Mouse (Mus musculus): ENCODE data around the gene Mrpl2. TPM values are rescaled to one million over a fixed set of nuclear protein-coding genes. Genes with fewer than 3 reads are reported as not detected.
A peak's percentile ranks its signal among the peaks of the same experiment; 100 is the strongest.

Mrpl2 gene
- polyA plus RNA-seq, 1 experiment from 2014 or later, result 117 TPM

GRCm38 (mm10) chr17:46629685-46630441, 16.2 kb upstream of the Mrpl2 start:
- no peaks in the 10 kb centered on the region for H3K9me3 ChIP-seq (ENCODE audit: control insufficient read depth, low read length)
- H3K9ac ChIP-seq (ENCODE audit: low read length), result peak overlapping the region; percentile 94; the same call in 1 of the 2 replicates
- peak overlapping the region; percentile 91 for H3K4me3 ChIP-seq (ENCODE audit: low read depth, low read length)
- no peaks in the 10 kb centered on the region for H3K36me3 ChIP-seq (ENCODE audit: control insufficient read depth, insufficient read depth, low read length)
- no peaks in the 10 kb centered on the region for H3K27me3 ChIP-seq (ENCODE audit: control insufficient read depth, insufficient read depth, low read length)
- DNase-seq (ENCODE audit: low spot score), result peak; percentile 83
- WGBS, result 12% methylated on average over 12 of the region's 12 CpGs
- peak; percentile 64 for ATAC-seq (replicated peaks; ENCODE audit: low FRiP score)
- peak overlapping the region; percentile 75 for H3K4me2 ChIP-seq (ENCODE audit: low read depth, low read length, severe bottlenecking)
- H3K27ac ChIP-seq (ENCODE audit: low read depth, low read length), result peak overlapping the region; percentile 72
- peaks cover 12% of the 10 kb centered on the region for H3K4me1 ChIP-seq (replicated peaks; ENCODE audit: control insufficient read depth, insufficient read depth, low read length)

GRCm38 (mm10) chr17:46636831-46637523, 9.1 kb upstream of the Mrpl2 start:
- Histone ChIP-seq H3K9ac (ENCODE audit: low read length) (no peak overlapping the region), H3K4me3 (ENCODE audit: low read depth, low read length) (no peak overlapping the region), H3K27ac (ENCODE audit: low read depth, low read length) (no peak overlapping the region), H3K4me2 (ENCODE audit: low read depth, low read length, severe bottlenecking) (no peak overlapping the region), H3K36me3 (ENCODE audit: control insufficient read depth, insufficient read depth, low read length) (no peaks in the 10 kb centered on the region), H3K27me3 (ENCODE audit: control insufficient read depth, insufficient read depth, low read length) (no peaks in the 10 kb centered on the region), H3K4me1 (replicated peaks; ENCODE audit: control insufficient read depth, insufficient read depth, low read length) (no peaks in the 10 kb centered on the region), H3K9me3 (ENCODE audit: control insufficient read depth, low read length) (no peaks in the 10 kb centered on the region)
- WGBS, result 27% methylated on average over 15 of the region's 15 CpGs
- no peak for ATAC-seq (replicated peaks; ENCODE audit: low FRiP score)
- no peak for DNase-seq (ENCODE audit: low spot score)

GRCm38 (mm10) chr17:46639929-46640328, 6.1 kb upstream of the Mrpl2 start:
- H3K4me1 ChIP-seq (replicated peaks; ENCODE audit: control insufficient read depth, insufficient read depth, low read length), result peaks cover 2% of the 10 kb centered on the region; the same call in 1 of the 2 replicates
- no peak for DNase-seq (ENCODE audit: low spot score)
- H3K9me3 ChIP-seq (ENCODE audit: control insufficient read depth, low read length), result no peaks in the 10 kb centered on the region
- WGBS, result 87% methylated on average over 9 of the region's 9 CpGs
- H3K4me2 ChIP-seq (ENCODE audit: low read depth, low read length, severe bottlenecking), result no peak overlapping the region
- H3K4me3 ChIP-seq (ENCODE audit: low read depth, low read length), result no peak overlapping the region
- no peaks in the 10 kb centered on the region for H3K36me3 ChIP-seq (ENCODE audit: control insufficient read depth, insufficient read depth, low read length)
- no peak overlapping the region for H3K27ac ChIP-seq (ENCODE audit: low read depth, low read length)
- no peaks in the 10 kb centered on the region for H3K27me3 ChIP-seq (ENCODE audit: control insufficient read depth, insufficient read depth, low read length)
- ATAC-seq (replicated peaks; ENCODE audit: low FRiP score), result no peak
- no peak overlapping the region for H3K9ac ChIP-seq (ENCODE audit: low read length)

DNA sequence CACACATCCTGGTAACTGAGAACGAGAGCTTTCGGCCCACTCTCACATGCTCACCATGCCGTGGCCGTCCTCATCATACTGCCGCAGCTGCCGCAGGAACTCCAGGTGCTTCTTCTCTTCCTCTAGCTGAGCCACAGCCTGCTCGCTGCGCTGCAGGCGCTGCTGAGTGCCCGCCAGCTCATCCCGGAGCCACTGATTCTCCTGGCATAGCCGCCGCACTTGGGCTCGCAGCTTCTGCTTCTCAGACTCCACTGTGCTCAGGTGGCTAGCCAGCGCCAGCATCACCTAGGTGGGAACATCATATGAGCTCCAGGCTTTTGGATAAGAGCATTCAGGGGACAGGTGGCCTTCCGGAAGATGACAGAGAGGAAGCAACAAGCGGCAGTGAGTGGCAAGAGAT, 4.0 kb upstream of the Mrpl2 start:
- WGBS, result 94% methylated on average over 17 of the region's 17 CpGs
- DNase-seq (ENCODE audit: low spot score) (no peak), ATAC-seq (replicated peaks; ENCODE audit: low FRiP score) (no peak)
- Histone ChIP-seq H3K4me2 (ENCODE audit: low read depth, low read length, severe bottlenecking) (no peak overlapping the region), H3K36me3 (ENCODE audit: control insufficient read depth, insufficient read depth, low read length) (no peaks in the 10 kb centered on the region), H3K9me3 (ENCODE audit: control insufficient read depth, low read length) (no peaks in the 10 kb centered on the region), H3K27me3 (ENCODE audit: control insufficient read depth, insufficient read depth, low read length) (no peaks in the 10 kb centered on the region), H3K9ac (ENCODE audit: low read length) (no peak overlapping the region), H3K4me1 (replicated peaks; ENCODE audit: control insufficient read depth, insufficient read depth, low read length) (peaks cover 11% of the 10 kb centered on the region), H3K4me3 (ENCODE audit: low read depth, low read length) (no peak overlapping the region), H3K27ac (ENCODE audit: low read depth, low read length) (no peak overlapping the region)

DNA sequence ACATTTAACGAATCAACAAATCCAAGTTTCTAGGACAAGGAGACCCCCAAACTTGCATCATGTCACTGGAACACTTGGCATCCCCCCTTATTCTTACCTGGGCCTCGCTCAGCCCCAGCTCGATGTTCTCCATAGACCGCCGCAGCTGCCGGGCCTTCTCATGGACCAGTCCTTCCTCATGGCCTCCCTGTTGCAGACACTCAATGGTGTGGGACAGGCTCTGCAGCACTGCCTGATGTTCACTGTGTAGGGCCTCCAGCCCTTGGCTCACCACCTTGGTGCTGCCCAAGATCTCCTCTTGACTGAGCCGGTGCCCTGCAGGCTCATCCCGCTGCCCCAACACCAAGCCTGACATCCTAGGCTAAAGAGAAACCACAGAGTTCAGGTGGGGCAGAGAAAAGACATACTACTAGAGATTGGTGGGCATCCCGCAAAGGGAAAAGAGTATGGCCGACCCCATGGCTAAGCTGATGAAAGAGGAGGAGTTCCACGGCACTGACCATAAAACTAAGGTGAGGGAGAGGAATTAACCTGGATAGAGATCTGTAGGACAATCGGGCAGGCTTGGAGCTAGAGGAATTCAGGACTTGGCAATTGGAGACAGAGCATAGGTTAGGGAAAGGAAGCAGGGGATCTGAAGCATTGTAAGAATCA, 1.8 kb upstream of the Mrpl2 start:
- Histone ChIP-seq H3K4me2 (ENCODE audit: low read depth, low read length, severe bottlenecking) (peak overlapping the region; percentile 96; the same call in 1 of the 2 replicates), H3K27me3 (ENCODE audit: control insufficient read depth, insufficient read depth, low read length) (no peaks in the 10 kb centered on the region), H3K4me1 (replicated peaks; ENCODE audit: control insufficient read depth, insufficient read depth, low read length) (peaks cover 11% of the 10 kb centered on the region), H3K9ac (ENCODE audit: low read length) (peak overlapping the region; percentile 77), H3K9me3 (ENCODE audit: control insufficient read depth, low read length) (no peaks in the 10 kb centered on the region), H3K4me3 (ENCODE audit: low read depth, low read length) (peak overlapping the region; percentile 68), H3K36me3 (ENCODE audit: control insufficient read depth, insufficient read depth, low read length) (no peaks in the 10 kb centered on the region), H3K27ac (ENCODE audit: low read depth, low read length) (no peak overlapping the region)
- DNase-seq (ENCODE audit: low spot score) (no peak), ATAC-seq (replicated peaks; ENCODE audit: low FRiP score) (no peak)
- 93% methylated on average over 12 of the region's 12 CpGs for WGBS

GRCm38 (mm10) chr17:46644916-46645475, 1.0 kb upstream of the Mrpl2 start:
- peaks cover 15% of the 10 kb centered on the region for H3K4me1 ChIP-seq (replicated peaks; ENCODE audit: control insufficient read depth, insufficient read depth, low read length)
- WGBS, result 13% methylated on average over 11 of the region's 11 CpGs
- no peaks in the 10 kb centered on the region for H3K9me3 ChIP-seq (ENCODE audit: control insufficient read depth, low read length)
- ATAC-seq (replicated peaks; ENCODE audit: low FRiP score) (peak; percentile 7; the same call in 1 of the 2 replicates), DNase-seq (ENCODE audit: low spot score) (no peak)
- no peaks in the 10 kb centered on the region for H3K27me3 ChIP-seq (ENCODE audit: control insufficient read depth, insufficient read depth, low read length)
- peak overlapping the region; percentile 68 for H3K4me3 ChIP-seq (ENCODE audit: low read depth, low read length)
- H3K4me2 ChIP-seq (ENCODE audit: low read depth, low read length, severe bottlenecking), result peak overlapping the region; percentile 96
- peak overlapping the region; percentile 77 for H3K9ac ChIP-seq (ENCODE audit: low read length)
- no peak overlapping the region for H3K27ac ChIP-seq (ENCODE audit: low read depth, low read length)
- no peaks in the 10 kb centered on the region for H3K36me3 ChIP-seq (ENCODE audit: control insufficient read depth, insufficient read depth, low read length)

DNA sequence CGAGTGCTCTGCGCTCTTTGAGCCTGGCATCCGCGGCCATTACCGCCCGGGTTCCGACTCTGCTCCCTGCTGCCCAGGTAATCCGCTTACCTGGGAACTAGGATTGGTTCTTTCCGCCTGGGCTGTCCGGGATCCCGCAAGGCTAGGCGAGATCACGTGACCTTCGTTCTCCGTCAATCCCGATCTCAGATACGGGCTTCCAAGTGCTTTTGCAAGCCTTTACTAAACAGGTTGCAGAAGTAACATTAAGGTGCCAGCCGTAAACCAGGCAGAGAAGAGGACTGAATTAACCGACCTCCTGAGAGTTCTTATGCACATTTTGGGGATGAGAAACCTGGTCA, 263 bp downstream of the Mrpl2 start:
- H3K36me3 ChIP-seq (ENCODE audit: control insufficient read depth, insufficient read depth, low read length), result no peaks in the 10 kb centered on the region
- DNase-seq (ENCODE audit: low spot score), result no peak
- no peak overlapping the region for H3K27ac ChIP-seq (ENCODE audit: low read depth, low read length)
- peak overlapping the region; percentile 73 for H3K9ac ChIP-seq (ENCODE audit: low read length)
- H3K27me3 ChIP-seq (ENCODE audit: control insufficient read depth, insufficient read depth, low read length), result no peaks in the 10 kb centered on the region
- no peak for ATAC-seq (replicated peaks; ENCODE audit: low FRiP score)
- H3K4me1 ChIP-seq (replicated peaks; ENCODE audit: control insufficient read depth, insufficient read depth, low read length), result peaks cover 20% of the 10 kb centered on the region
- no peaks in the 10 kb centered on the region for H3K9me3 ChIP-seq (ENCODE audit: control insufficient read depth, low read length)
- peak overlapping the region; percentile 87 for H3K4me2 ChIP-seq (ENCODE audit: low read depth, low read length, severe bottlenecking)
- under 1% methylated on average over 19 of the region's 19 CpGs for WGBS
- peak overlapping the region; percentile 68 for H3K4me3 ChIP-seq (ENCODE audit: low read depth, low read length)

GRCm38 (mm10) chr17:46647279-46647678, 1.2 kb downstream of the Mrpl2 start:
- H3K9ac ChIP-seq (ENCODE audit: low read length), result no peak overlapping the region
- no peaks in the 10 kb centered on the region for H3K36me3 ChIP-seq (ENCODE audit: control insufficient read depth, insufficient read depth, low read length)
- no peaks in the 10 kb centered on the region for H3K27me3 ChIP-seq (ENCODE audit: control insufficient read depth, insufficient read depth, low read length)
- no peak overlapping the region for H3K27ac ChIP-seq (ENCODE audit: low read depth, low read length)
- ATAC-seq (replicated peaks; ENCODE audit: low FRiP score), result no peak
- no peak overlapping the region for H3K4me2 ChIP-seq (ENCODE audit: low read depth, low read length, severe bottlenecking)
- peaks cover 27% of the 10 kb centered on the region for H3K4me1 ChIP-seq (replicated peaks; ENCODE audit: control insufficient read depth, insufficient read depth, low read length)
- DNase-seq (ENCODE audit: low spot score), result no peak
- H3K4me3 ChIP-seq (ENCODE audit: low read depth, low read length), result no peak overlapping the region
- H3K9me3 ChIP-seq (ENCODE audit: control insufficient read depth, low read length), result no peaks in the 10 kb centered on the region
- 91% methylated on average over 7 of the region's 7 CpGs for WGBS
